Mouse (Mus musculus) testis, adult 2 months (tissue): ENCODE results near the gene Tob2. TPM values are rescaled to one million over a fixed set of nuclear protein-coding genes. Genes with fewer than 3 reads are reported as not detected.

Experiments used
- H3K27ac ChIP-seq: fragments of 200-500 bp; 2 replicates; pipeline ENCODE4 v1.5.1; 2012; ENCODE audit warnings: low read depth, low read length; ENCODE audit not compliant: control insufficient read depth, insufficient read depth
- H3K27me3 ChIP-seq: fragments of 200-500 bp; 2 replicates; pipeline ENCODE4 v1.6.1; 2012; ENCODE audit warnings: mild to moderate bottlenecking, low read length, moderate library complexity; ENCODE audit not compliant: control insufficient read depth, insufficient read depth
- H3K36me3 ChIP-seq: fragments of 200-500 bp; 2 replicates; pipeline ENCODE4 v1.6.1; 2012; ENCODE audit warnings: mild to moderate bottlenecking, low read length; ENCODE audit not compliant: control insufficient read depth, insufficient read depth
- H3K4me1 ChIP-seq: fragments of 200-500 bp; 2 replicates; pipeline ENCODE4 v1.6.1; 2012; ENCODE audit warnings: low read length; ENCODE audit not compliant: control insufficient read depth, insufficient read depth
- H3K4me3 ChIP-seq: fragments of 200-500 bp; 2 replicates; pipeline ENCODE4 v1.5.1; 2012; ENCODE audit warnings: low read depth, mild to moderate bottlenecking, low read length, moderate library complexity, mixed read lengths; ENCODE audit not compliant: control insufficient read depth
- CTCF ChIP-seq: fragments of 200-500 bp; IDR thresholded peaks from 2 replicates; pipeline ENCODE4 v1.5.1; 2012; ENCODE audit warnings: low read depth, mild to moderate bottlenecking, inconsistent platforms, low read length, moderate library complexity; ENCODE audit not compliant: control insufficient read depth, insufficient read depth, insufficient replicate concordance
- POLR2A ChIP-seq: fragments of 200-500 bp; IDR thresholded peaks from 2 replicates; pipeline ENCODE4 v1.6.1; 2012; ENCODE audit warnings: low read depth, mild to moderate bottlenecking, inconsistent platforms, low read length, moderate library complexity; ENCODE audit not compliant: control insufficient read depth
- polyA plus RNA-seq: library from polyadenylated mRNA; depleted of rRNA; stranded (reverse); fragments of >200 nt; gene quantifications from 2 replicates; pipeline ENCODE4 v1.2.3, GENCODE M21; 2012; rRNA removed

Tob2 gene
- polyA plus RNA-seq, 1 experiment: 7.3 TPM

GRCm38 (mm10) chr15:81798421-81798820 is 60.2 kb downstream of the Tob2 start:
- TF ChIP-seq POLR2A (no peak), CTCF (no peak)

More at GRCm38 (mm10) chr15:81798421-81798820, 60.2 kb downstream of the Tob2 start:
- no peak overlapping the region for H3K27ac ChIP-seq
- H3K4me3 ChIP-seq: no peak overlapping the region
- H3K27me3 ChIP-seq: no peaks in the 10 kb centered on the region
- peaks cover 2% of the 10 kb centered on the region for H3K4me1 ChIP-seq
- peaks cover 1% of the 10 kb centered on the region; the same call in 1 of the 2 replicates for H3K36me3 ChIP-seq

Other genes with a start within 250 kb of the Tob2 start
- gene L3mbtl2, start 194.9 kb downstream of the Tob2 start, polyA plus RNA-seq: 25.3 and 27.4 TPM in 2 replicates
- gene Chadl, start 161.5 kb downstream of the Tob2 start, polyA plus RNA-seq: 3.8 and 4.6 TPM in 2 replicates
- gene Zc3h7b, start 113.7 kb downstream of the Tob2 start, polyA plus RNA-seq: 21.6 and 26.3 TPM in 2 replicates
- gene Rangap1, start 113.3 kb downstream of the Tob2 start, polyA plus RNA-seq: 234 and 245 TPM in 2 replicates
- gene Tef, start 56.4 kb downstream of the Tob2 start, polyA plus RNA-seq: 36.1 and 38.9 TPM in 2 replicates
- 22.2 and 23.5 TPM in 2 replicates for gene Phf5a, start 13.1 kb upstream of the Tob2 start, polyA plus RNA-seq
- gene Aco2, start 13.5 kb upstream of the Tob2 start, polyA plus RNA-seq: 112 and 118 TPM in 2 replicates
- 11.9 and 12.9 TPM in 2 replicates for gene Polr3h, start 67.4 kb upstream of the Tob2 start, polyA plus RNA-seq
- gene Csdc2, start 78.0 kb upstream of the Tob2 start, polyA plus RNA-seq: 8.1 and 9.2 TPM in 2 replicates
- 12.1 and 13.8 TPM in 2 replicates for gene Pmm1, start 102.1 kb upstream of the Tob2 start, polyA plus RNA-seq
- 153 and 159 TPM in 2 replicates for gene 1700029P11Rik, start 121.7 kb upstream of the Tob2 start, polyA plus RNA-seq
- gene Xrcc6, start 129.0 kb upstream of the Tob2 start, polyA plus RNA-seq: 16.7 and 20.4 TPM in 2 replicates
- 646 and 682 TPM in 2 replicates for gene Desi1, start 175.1 kb upstream of the Tob2 start, polyA plus RNA-seq
- gene Snu13, start 188.8 kb upstream of the Tob2 start, polyA plus RNA-seq: 68.8 and 72.0 TPM in 2 replicates
- gene 4930407I10Rik, start 200.4 kb upstream of the Tob2 start, polyA plus RNA-seq: 86.7 and 90.3 TPM in 2 replicates
- 8.2 and 10.3 TPM in 2 replicates for gene Mei1, start 211.2 kb upstream of the Tob2 start, polyA plus RNA-seq